Mouse (Mus musculus) midbrain, embryonic 13.5 days (tissue): ENCODE measurements around the gene Dlx1. TPM values are rescaled to one million over a fixed set of nuclear protein-coding genes. Genes with fewer than 3 reads are reported as not detected.
A peak's percentile ranks its signal among the peaks of the same experiment; 100 is the strongest.

Experiments used
- ATAC-seq: fragments of 200-750 bp; cut with Nextera tagmentation; 2 replicates; pipeline ENCODE4 v1.8.0; 2017; ENCODE audit warnings: mild to moderate bottlenecking, moderate TSS enrichment, moderate library complexity
- H3K27ac ChIP-seq: fragments of 300-500 bp; sonication (generic); 2 replicates; pipeline ENCODE4 v1.5.1; 2015; ENCODE audit warnings: inconsistent platforms, mild to moderate bottlenecking, moderate library complexity
- H3K27me3 ChIP-seq: fragments of 300-500 bp; sonication (generic); 2 replicates; pipeline ENCODE4 v1.6.1; 2015; ENCODE audit warnings: mild to moderate bottlenecking, inconsistent platforms
- H3K36me3 ChIP-seq: fragments of 300-500 bp; sonication (generic); 2 replicates; pipeline ENCODE4 v1.6.1; 2015; ENCODE audit warnings: mild to moderate bottlenecking, inconsistent platforms
- H3K4me1 ChIP-seq: fragments of 300-500 bp; sonication (generic); replicated peaks from 2 replicates; pipeline ENCODE4 v1.6.1; 2015; ENCODE audit warnings: inconsistent platforms
- H3K4me2 ChIP-seq: fragments of 300-500 bp; sonication (generic); replicated peaks from 2 replicates; pipeline ENCODE4 v1.6.1; 2015; ENCODE audit warnings: moderate library complexity, mild to moderate bottlenecking, inconsistent platforms
- H3K4me3 ChIP-seq: fragments of 300-500 bp; sonication (generic); replicated peaks from 2 replicates; pipeline ENCODE4 v1.5.1; 2015; ENCODE audit warnings: mild to moderate bottlenecking, inconsistent platforms
- H3K9ac ChIP-seq: fragments of 300-500 bp; sonication (generic); replicated peaks from 2 replicates; pipeline ENCODE4 v1.6.1; 2015; ENCODE audit warnings: mild to moderate bottlenecking, inconsistent platforms
- H3K9me3 ChIP-seq: fragments of 300-500 bp; sonication (generic); 2 replicates; pipeline ENCODE4 v1.6.1; 2016; ENCODE audit warnings: mild to moderate bottlenecking, inconsistent platforms
- WGBS: fragments of 180-500 bp; shearing (Covaris S2); methylation state at CpG from one replicate; pipeline ENCODE4 v1.1.7; 2015; 5-methylcytosine and 5-hydroxymethylcytosine counted together
- polyA plus RNA-seq: library from polyadenylated mRNA; unstranded; fragments of >200 nt; fragmentation: Nextera tagmentation; extraction: Ambion mirVana; gene quantifications from 2 replicates; pipeline ENCODE4 v1.2.1, GENCODE M21; 2015

The Dlx1 gene
- polyA plus RNA-seq, 1 experiment from 2014 or later: 56.4 TPM

DNA sequence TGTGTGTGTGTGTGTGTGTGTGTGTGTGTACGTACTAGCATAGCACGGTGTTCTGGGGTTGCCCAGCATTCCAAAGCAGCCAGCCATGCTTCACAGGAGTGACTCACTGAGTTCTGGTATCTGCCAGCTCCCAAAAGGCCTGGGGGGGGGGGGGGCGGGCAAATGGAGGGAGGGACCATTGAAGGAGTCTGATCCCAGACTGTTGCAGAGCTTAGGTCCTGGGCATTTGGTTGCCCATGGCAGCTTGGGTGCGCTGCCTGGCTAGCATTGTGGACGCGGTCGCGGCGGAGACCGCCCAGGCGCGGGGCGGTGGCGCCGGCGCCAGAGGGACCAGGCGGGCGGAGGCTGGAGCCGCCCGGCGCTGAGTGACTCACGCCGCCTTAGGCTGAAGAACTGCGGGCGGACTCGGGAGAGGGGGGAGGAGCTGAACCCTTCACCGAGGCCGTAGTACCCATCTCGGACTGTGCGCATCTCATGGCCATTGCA, 14.9 kb downstream of the Dlx1 start:
- H3K27ac ChIP-seq: peak overlapping the region; percentile 58
- H3K4me3 ChIP-seq: peak overlapping the region; percentile 53
- H3K36me3 ChIP-seq: no peaks in the 10 kb centered on the region
- H3K4me2 ChIP-seq: peak overlapping the region; percentile 37
- peaks cover 47% of the 10 kb centered on the region for H3K4me1 ChIP-seq
- peaks cover 95% of the 10 kb centered on the region for H3K27me3 ChIP-seq
- no peak for ATAC-seq
- WGBS: 0% methylated on average over 28 of the region's 30 CpGs
- no peaks in the 10 kb centered on the region for H3K9me3 ChIP-seq
- H3K9ac ChIP-seq: peak overlapping the region; percentile 46

DNA sequence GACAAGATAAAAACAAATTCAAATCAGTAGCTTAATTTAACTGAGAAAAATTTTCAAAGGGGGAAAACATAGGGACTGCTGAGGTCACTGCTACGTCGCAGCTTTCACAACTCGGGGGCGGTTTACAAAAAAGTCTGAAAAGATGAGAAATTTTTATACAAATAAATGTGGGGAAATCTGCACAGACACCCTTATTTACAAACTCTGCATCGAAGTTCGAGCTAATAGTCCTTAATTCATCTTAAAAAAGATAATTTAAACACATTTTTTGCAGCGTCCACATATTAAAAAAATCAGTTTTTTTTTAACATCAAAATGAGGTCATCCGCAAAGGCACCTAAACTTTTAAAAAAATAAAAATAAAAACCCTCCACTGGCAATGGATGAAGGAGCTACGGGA, 15.6 kb downstream of the Dlx1 start:
- Histone ChIP-seq H3K4me3 (peak overlapping the region; percentile 53), H3K36me3 (no peaks in the 10 kb centered on the region), H3K27me3 (peaks cover 95% of the 10 kb centered on the region), H3K27ac (peak overlapping the region; percentile 47; the same call in 1 of the 2 replicates), H3K9me3 (no peaks in the 10 kb centered on the region), H3K4me1 (peaks cover 47% of the 10 kb centered on the region), H3K9ac (peak overlapping the region; percentile 63; the same call in 1 of the 2 replicates), H3K4me2 (peak overlapping the region; percentile 93)
- no peak for ATAC-seq
- WGBS: 2% methylated on average over 9 of the region's 9 CpGs

DNA sequence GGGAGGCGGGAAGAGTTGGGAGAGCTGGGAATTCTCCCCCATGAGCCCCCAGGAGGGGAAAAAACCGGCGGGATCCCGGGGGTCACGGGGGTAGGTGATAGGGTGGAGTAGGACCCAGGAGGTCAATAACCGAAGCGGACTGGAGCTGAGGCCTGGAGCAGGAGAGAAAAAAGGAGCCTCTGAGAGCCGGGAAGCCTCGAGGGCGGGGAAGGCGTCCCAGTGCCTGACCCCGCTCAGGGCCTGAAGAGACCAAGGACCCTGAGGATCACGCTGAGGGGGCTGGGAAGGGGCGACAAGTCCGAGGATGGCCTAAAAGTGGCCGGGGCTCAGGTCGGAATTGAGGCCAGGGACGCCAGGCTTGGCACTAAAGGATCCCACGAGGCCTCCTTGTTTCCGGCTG, 16.0 kb downstream of the Dlx1 start:
- peak overlapping the region; percentile 47 for H3K27ac ChIP-seq

DNA sequence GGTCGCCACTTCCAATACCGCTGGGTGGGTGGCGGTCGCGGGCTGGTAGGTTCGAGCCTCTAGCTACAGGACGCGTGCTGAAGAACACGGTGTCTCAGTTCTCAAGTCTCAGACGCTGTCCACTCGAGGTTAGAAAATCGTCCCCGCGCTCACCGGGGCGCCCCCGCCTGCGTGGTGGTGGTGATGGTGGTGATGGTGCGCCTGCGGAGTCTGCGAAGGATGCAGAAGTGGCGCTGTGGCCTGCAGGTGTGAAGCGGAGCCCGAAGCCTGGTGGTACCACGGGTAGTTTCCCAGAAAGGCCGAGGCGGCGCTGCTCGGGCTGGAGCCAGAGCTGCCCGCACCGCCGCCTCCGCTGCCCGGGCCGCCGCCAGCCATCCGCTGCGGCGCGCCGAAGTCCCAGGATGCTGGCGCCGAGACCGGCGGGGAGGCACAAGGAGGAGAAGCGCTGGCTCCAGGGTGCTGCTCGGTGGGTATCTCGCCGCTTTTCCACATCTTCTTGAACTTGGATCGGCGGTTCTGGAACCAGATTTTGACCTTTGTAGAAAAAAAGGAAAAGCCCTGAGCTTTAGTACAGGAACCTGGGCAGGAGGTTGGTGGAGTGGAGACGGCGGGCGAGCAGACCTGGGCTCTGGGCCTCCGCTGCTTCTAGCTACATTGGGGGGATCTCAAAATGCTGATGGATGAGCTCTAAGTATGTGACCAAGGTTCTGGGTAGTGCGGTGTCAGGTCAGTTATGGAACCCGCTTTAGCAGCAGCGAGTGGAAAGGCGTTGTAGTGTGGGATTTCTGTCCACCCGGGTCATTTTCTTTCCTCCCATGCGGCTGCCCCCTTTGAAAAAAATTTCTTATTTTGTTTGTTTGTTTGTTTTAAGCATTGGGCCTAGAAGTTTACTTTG, 16.7 kb downstream of the Dlx1 start:
- Histone ChIP-seq H3K9me3 (no peaks in the 10 kb centered on the region), H3K4me2 (peak overlapping the region; percentile 93), H3K27ac (peak overlapping the region; percentile 47), H3K36me3 (no peaks in the 10 kb centered on the region), H3K4me1 (peaks cover 42% of the 10 kb centered on the region), H3K9ac (peak overlapping the region; percentile 63), H3K27me3 (peaks cover 95% of the 10 kb centered on the region), H3K4me3 (peak overlapping the region; percentile 53)
- no peak for ATAC-seq
- under 1% methylated on average over 61 of the region's 61 CpGs for WGBS

More for the DNA sequence above, 16.0 kb downstream of the Dlx1 start:
- WGBS: under 1% methylated on average over 20 of the region's 20 CpGs
- ATAC-seq: no peak
- Histone ChIP-seq H3K4me2 (peak overlapping the region; percentile 93), H3K4me3 (peak overlapping the region; percentile 53), H3K36me3 (no peaks in the 10 kb centered on the region), H3K4me1 (peaks cover 47% of the 10 kb centered on the region), H3K9me3 (no peaks in the 10 kb centered on the region), H3K27me3 (peaks cover 95% of the 10 kb centered on the region), H3K9ac (peak overlapping the region; percentile 63)

DNA sequence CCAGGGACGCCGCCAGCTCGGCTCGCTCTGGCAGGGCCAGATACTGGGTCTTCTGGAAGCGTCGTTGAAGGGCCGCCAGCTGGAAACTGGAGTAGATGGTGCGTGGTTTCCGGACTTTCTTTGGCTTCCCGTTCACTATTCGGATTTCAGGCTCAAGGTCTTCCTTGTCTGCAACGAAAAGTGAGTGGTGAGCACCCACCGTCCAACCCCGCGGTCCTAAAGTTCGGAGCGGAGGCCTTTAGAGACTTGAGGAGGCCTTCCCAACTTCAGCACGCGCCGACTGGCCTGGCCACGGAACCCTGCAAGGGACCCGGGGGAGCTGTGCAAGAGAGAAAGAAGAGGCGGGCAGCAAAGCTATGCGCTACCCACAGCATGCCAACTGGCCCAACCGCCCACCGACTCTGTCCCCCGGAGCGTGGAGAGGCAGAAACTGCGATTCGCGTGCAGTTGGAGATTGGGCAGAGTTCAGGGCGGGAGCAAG, 17.5 kb downstream of the Dlx1 start:
- no peaks in the 10 kb centered on the region for H3K9me3 ChIP-seq
- WGBS: 1% methylated on average over 32 of the region's 32 CpGs
- H3K4me3 ChIP-seq: peak overlapping the region; percentile 53
- peaks cover 42% of the 10 kb centered on the region for H3K4me1 ChIP-seq
- H3K27ac ChIP-seq: peak overlapping the region; percentile 74
- 0 out of 2 replicates have a peak, but pooled peaks have one; percentile 15 for ATAC-seq
- H3K4me2 ChIP-seq: peak overlapping the region; percentile 93
- H3K9ac ChIP-seq: peak overlapping the region; percentile 63
- H3K36me3 ChIP-seq: no peaks in the 10 kb centered on the region
- peaks cover 95% of the 10 kb centered on the region for H3K27me3 ChIP-seq

DNA sequence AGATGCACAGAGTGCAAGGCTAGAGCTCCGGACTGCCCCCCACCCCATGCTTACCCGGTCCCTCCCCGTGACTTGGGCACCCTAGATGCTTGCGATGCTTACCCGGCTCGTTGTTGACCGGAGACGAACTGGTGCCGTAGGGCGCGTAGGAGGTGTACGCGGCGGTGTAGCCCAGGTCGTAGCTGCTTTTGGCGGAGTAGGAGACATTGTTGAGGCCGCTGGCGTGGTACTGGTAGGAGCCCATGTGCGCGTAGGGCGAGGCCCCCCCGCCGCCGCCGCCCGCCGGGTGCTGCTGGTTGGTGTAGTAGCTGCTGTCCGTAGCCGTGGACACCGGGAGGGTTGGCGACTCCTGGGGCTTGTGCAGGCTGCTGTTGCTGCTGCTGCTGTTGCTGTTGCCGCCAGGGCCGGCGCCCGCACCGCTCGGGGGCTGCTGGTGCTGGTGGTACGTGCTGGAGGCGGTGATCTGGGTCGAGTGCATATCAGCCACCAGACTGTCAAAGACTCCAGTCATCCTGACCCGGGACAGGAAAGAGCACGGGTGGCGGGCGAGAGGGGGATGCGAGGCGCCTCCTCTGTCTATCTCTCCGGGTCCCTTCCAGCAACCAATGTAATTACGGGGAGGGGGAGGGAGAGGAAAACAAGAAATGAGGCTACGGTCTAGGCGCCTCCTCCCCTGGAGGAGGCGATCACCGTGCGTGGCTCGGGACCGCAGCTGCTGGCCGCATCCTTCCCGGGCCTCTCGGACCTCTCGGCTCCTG, 18.1 kb downstream of the Dlx1 start:
- Histone ChIP-seq H3K9me3 (no peaks in the 10 kb centered on the region), H3K36me3 (no peaks in the 10 kb centered on the region), H3K9ac (peak overlapping the region; percentile 63), H3K27me3 (peaks cover 94% of the 10 kb centered on the region), H3K4me1 (peaks cover 36% of the 10 kb centered on the region), H3K4me3 (peak overlapping the region; percentile 53), H3K4me2 (peak overlapping the region; percentile 93), H3K27ac (peak overlapping the region; percentile 74)
- peak; percentile 66 for ATAC-seq
- WGBS: under 1% methylated on average over 57 of the region's 59 CpGs

DNA sequence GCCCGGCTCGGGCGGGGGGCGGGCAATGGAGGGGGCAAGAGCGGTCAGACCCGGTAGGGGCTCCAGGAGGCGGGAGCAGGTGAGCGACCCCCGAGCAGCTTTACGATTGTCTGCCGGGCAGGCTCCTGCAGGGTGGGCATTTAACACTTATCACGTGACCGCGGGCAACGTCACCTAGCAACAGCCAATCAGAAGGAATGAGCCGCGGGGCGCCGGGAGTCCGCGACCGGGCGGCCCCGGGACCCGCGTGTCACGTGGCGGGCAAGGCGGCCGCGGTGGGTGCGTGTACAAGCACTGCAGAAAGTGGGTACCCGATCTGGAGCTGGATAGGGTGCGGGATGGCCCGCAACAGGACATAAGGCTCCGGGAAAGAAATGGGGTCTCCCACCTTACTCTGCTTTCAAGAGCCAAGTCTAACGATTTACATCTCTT, 18.7 kb downstream of the Dlx1 start, which contains the start of gene Dlx2:
Gene Dlx2, minus strand, starts transcription at position 115 of the 432 bp plus-strand sequence.
- ATAC-seq: peak; percentile 80
- Histone ChIP-seq H3K36me3 (no peaks in the 10 kb centered on the region), H3K9me3 (no peaks in the 10 kb centered on the region), H3K27me3 (peaks cover 94% of the 10 kb centered on the region), H3K4me1 (peaks cover 37% of the 10 kb centered on the region), H3K27ac (peak within 1 kb of the TSS; percentile 74), H3K9ac (peak within 1 kb of the TSS; percentile 63), H3K4me2 (peak within 1 kb of the TSS; percentile 93), H3K4me3 (peak within 1 kb of the TSS; percentile 53)
- under 1% methylated on average over 37 of the region's 37 CpGs for WGBS

DNA sequence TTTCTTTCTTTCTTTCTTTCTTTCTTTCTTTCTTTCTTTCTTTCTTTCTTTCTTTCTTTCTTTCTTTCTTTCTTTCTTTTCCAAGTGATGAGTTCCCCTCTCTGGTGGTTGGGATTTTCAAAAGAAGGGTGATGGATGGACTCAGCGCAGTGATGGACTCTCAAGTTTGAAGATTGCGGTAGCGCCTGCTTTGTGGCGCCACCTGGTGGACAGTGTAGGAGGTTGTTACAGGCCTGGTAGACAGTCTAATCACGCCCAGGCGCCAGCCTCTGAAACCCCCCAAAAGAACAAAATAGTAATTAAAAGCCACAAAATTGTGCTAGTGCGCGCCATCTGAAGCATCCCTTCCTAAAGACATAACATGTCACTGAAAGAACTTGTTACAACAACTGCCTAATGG, 19.9 kb downstream of the Dlx1 start:
- no peak for ATAC-seq
- H3K4me3 ChIP-seq: no peak overlapping the region
- no peaks in the 10 kb centered on the region for H3K9me3 ChIP-seq
- no peaks in the 10 kb centered on the region for H3K36me3 ChIP-seq
- under 1% methylated on average over 8 of the region's 8 CpGs for WGBS
- no peak overlapping the region for H3K27ac ChIP-seq
- H3K9ac ChIP-seq: no peak overlapping the region
- H3K27me3 ChIP-seq: peaks cover 94% of the 10 kb centered on the region
- H3K4me2 ChIP-seq: no peak overlapping the region
- peaks cover 42% of the 10 kb centered on the region for H3K4me1 ChIP-seq

DNA sequence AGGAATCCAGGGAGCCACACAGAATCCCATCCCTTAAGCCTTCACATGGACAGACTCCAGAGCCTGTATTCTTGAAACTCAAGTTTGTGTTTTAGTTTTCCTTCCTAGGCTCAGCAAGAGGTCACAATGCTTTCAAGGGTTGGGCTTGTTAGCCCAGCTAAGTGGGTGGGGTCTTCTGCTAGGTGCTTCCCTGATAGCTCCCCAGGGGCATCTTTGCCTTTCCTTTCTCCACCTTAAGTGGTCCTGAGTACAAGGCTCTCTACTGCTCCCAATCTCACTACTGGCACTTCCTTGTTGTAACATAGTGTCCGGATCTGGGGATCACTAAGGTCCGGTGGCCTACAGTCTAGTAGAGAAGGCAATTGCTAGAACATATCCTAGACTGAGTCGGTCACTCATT, 22.4 kb downstream of the Dlx1 start:
- peaks cover 81% of the 10 kb centered on the region for H3K27me3 ChIP-seq
- H3K9ac ChIP-seq: no peak overlapping the region
- no peaks in the 10 kb centered on the region for H3K9me3 ChIP-seq
- no peak for ATAC-seq
- H3K4me3 ChIP-seq: no peak overlapping the region
- WGBS: 39% methylated on average over 3 of the region's 3 CpGs
- H3K27ac ChIP-seq: no peak overlapping the region
- no peak overlapping the region for H3K4me2 ChIP-seq
- no peaks in the 10 kb centered on the region for H3K36me3 ChIP-seq
- peaks cover 28% of the 10 kb centered on the region for H3K4me1 ChIP-seq

DNA sequence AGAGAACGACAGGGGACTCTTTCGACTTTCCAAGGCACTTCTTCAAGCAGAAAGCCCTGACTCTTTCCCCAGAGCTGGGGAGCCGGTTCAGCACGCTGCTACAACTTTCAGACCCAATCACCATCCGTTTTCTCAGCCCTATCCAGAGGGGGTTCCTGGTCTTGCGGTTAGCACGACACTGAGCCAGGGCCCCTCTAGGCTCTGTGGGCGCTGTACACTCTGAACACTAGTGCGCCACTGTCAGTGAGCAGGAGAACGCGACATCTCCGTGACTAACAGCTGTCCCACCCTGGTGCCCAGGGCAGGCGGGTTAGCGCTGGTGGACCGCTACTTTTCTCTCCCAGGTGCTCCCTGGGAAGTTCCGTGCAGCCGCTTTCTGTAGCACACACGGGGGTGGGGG, 23.8 kb downstream of the Dlx1 start:
- peaks cover 67% of the 10 kb centered on the region for H3K27me3 ChIP-seq
- peaks cover 14% of the 10 kb centered on the region for H3K4me1 ChIP-seq
- H3K27ac ChIP-seq: no peak overlapping the region
- H3K4me3 ChIP-seq: no peak overlapping the region
- WGBS: 2% methylated on average over 18 of the region's 18 CpGs
- no peaks in the 10 kb centered on the region for H3K36me3 ChIP-seq
- peak overlapping the region; percentile 23 for H3K4me2 ChIP-seq
- no peak overlapping the region for H3K9ac ChIP-seq
- no peak for ATAC-seq
- H3K9me3 ChIP-seq: 0 out of 2 replicates have a peak, but pooled peaks cover 4% of the 10 kb centered on the region

DNA sequence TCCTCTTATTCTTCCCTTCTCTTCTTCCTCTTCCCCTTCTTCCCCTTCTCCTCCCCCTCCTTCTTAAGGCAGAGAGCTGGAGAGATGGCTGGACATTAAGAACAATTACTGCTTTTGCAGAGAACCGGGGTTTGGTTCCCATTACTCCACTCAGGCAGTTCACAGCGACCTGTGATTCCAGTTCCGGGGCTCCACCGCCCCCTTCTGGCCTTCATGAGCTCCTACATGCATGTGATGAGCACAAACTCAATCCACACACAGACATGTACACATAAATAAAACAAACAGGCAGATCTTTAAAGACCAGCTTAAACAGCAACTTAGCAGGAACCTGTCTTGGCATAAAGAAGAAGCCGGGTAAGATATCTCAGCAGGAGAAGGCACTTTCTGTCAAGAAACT, 28.2 kb downstream of the Dlx1 start:
- Histone ChIP-seq H3K9ac (no peak overlapping the region), H3K9me3 (0 out of 2 replicates have a peak, but pooled peaks cover 4% of the 10 kb centered on the region), H3K4me2 (no peak overlapping the region), H3K27ac (no peak overlapping the region), H3K27me3 (peaks cover 29% of the 10 kb centered on the region), H3K36me3 (no peaks in the 10 kb centered on the region), H3K4me1 (peaks cover 11% of the 10 kb centered on the region; the same call in 1 of the 2 replicates), H3K4me3 (no peak overlapping the region)
- WGBS: 60% methylated on average over 5 of the region's 5 CpGs
- ATAC-seq: no peak
